Mouse (Mus musculus) heart, embryonic 16.5 days (tissue): ENCODE data around the gene Tmem91. TPM values are rescaled to one million over a fixed set of nuclear protein-coding genes. Genes with fewer than 3 reads are reported as not detected.

Source experiments
- ATAC-seq: fragments of 200-750 bp; cut with Nextera tagmentation; replicated peaks from 2 replicates; pipeline ENCODE4 v1.8.0; 2017; ENCODE audit warnings: moderate number of reproducible peaks; ENCODE audit not compliant: insufficient read depth, low FRiP score; ENCODE audit errors: extremely low read depth
- H3K27ac ChIP-seq: fragments of 300-500 bp; sonication (generic); 2 replicates; pipeline ENCODE4 v1.5.1; 2014; ENCODE audit warnings: mild to moderate bottlenecking, low read length, control low read depth, moderate library complexity
- H3K27me3 ChIP-seq: fragments of 300-500 bp; sonication (generic); 2 replicates; pipeline ENCODE4 v1.6.1; 2014; ENCODE audit warnings: low read length, mixed read lengths; ENCODE audit not compliant: control insufficient read depth, insufficient read depth
- H3K36me3 ChIP-seq: fragments of 300-500 bp; sonication (generic); 2 replicates; pipeline ENCODE4 v1.6.1; 2014; ENCODE audit not compliant: control insufficient read depth, insufficient read depth
- H3K4me1 ChIP-seq: fragments of 300-500 bp; sonication (generic); 2 replicates; pipeline ENCODE4 v1.6.1; 2014; ENCODE audit warnings: low read length, mixed read lengths; ENCODE audit not compliant: control insufficient read depth, insufficient read depth
- H3K4me2 ChIP-seq: fragments of 300-500 bp; sonication (generic); 2 replicates; pipeline ENCODE4 v1.6.1; 2014; ENCODE audit warnings: low read depth, mild to moderate bottlenecking, control low read depth, low read length
- H3K4me3 ChIP-seq: fragments of 300-500 bp; sonication (generic); 2 replicates; pipeline ENCODE4 v1.5.1; 2014; ENCODE audit warnings: mild to moderate bottlenecking, control low read depth, low read length
- H3K9ac ChIP-seq: fragments of 300-500 bp; sonication (generic); 2 replicates; pipeline ENCODE4 v1.6.1; 2014; ENCODE audit warnings: low read length, control low read depth
- H3K9me3 ChIP-seq: fragments of 300-500 bp; sonication (generic); replicated peaks from 2 replicates; pipeline ENCODE4 v1.6.1; 2016; ENCODE audit warnings: low read length; ENCODE audit not compliant: control insufficient read depth
- WGBS: fragments of 180-500 bp; shearing (Covaris S2); extraction: QIAGEN DNeasy Blood & Tissue Kit; methylation state at CpG from one replicate; pipeline ENCODE4 v1.1.7; 2014; 5-methylcytosine and 5-hydroxymethylcytosine counted together
- polyA plus RNA-seq: library from polyadenylated mRNA; unstranded; fragments of >200 nt; fragmentation: Nextera tagmentation; extraction: Ambion mirVana; gene quantifications from 2 replicates; pipeline ENCODE4 v1.2.1, GENCODE M21; 2015

Gene Tmem91
- polyA plus RNA-seq, 1 experiment from 2014 or later = 2.2 TPM

DNA sequence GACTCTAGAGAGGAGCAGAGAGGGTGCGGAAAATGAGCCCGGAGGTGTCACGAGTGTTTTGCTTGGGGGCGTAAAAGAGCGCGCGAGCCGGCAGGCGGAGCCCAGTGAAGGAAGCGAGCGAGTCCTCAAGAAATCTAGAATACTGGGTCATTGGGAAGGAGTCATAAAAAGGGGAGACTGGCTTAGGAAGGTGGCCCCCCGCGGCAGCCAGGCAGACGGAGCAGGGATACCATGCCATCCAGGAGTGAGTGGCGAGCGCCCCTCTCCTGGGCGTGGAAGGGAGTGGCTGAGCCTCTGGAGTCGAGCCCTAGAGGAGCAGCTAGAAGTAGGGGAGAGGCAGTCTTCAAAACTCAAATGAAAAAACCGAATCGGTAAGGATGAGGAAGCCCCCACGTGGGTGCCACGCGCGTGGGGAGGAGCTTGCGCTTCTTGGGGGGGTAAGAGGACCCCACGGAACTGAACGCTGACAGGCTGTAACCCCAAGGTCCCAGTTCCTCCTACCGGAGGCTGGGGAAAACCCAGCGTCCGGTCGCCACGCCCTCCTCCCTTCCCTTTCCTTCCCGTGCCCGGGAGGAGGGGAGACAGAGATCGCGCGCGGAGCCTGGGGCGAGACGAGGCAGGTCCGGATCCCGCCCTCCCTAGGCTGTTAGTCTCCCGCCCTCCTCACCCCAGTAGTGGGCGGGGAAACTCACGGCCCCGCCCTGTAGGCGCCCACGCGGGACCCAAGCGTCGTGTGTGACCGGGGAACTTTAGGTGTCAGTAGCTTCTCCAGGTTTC lies 14.0 kb upstream of the Tmem91 start:
- H3K4me2 ChIP-seq = peak overlapping the region; percentile 97
- ATAC-seq = peak; percentile 68

DNA sequence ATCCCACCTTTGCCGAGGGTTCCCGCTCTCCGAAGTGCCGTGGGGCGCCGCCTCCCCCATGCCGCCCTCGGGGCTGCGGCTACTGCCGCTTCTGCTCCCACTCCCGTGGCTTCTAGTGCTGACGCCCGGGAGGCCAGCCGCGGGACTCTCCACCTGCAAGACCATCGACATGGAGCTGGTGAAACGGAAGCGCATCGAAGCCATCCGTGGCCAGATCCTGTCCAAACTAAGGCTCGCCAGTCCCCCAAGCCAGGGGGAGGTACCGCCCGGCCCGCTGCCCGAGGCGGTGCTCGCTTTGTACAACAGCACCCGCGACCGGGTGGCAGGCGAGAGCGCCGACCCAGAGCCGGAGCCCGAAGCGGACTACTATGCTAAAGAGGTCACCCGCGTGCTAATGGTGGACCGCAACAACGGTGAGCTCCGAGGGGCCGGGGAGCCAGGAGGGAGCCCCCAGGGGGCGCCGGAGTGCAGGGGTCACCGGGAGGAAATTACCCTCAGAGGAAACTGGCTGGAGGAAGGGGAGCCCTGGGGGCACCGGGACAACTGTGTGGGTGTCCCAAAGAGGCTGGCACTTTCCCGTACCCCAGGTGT lies 12.9 kb upstream of the Tmem91 start:
- peaks cover 2% of the 10 kb centered on the region; the same call in 1 of the 2 replicates for H3K36me3 ChIP-seq
- no peaks in the 10 kb centered on the region for H3K9me3 ChIP-seq
- 0 out of 2 replicates have a peak, but pooled peaks cover 2% of the 10 kb centered on the region for H3K27me3 ChIP-seq
- no peak for ATAC-seq
- peak overlapping the region; percentile 75 for H3K27ac ChIP-seq
- peak overlapping the region; percentile 97 for H3K4me2 ChIP-seq
- H3K4me3 ChIP-seq = peak overlapping the region; percentile 64
- WGBS = 0% methylated on average over 47 of the region's 47 CpGs
- peak overlapping the region; percentile 80 for H3K9ac ChIP-seq
- H3K4me1 ChIP-seq = peaks cover 16% of the 10 kb centered on the region

More for the DNA sequence above, 14.0 kb upstream of the Tmem91 start:
- peaks cover 2% of the 10 kb centered on the region; the same call in 1 of the 2 replicates for H3K36me3 ChIP-seq
- peaks cover 13% of the 10 kb centered on the region for H3K4me1 ChIP-seq
- H3K27ac ChIP-seq = peak overlapping the region; percentile 75
- H3K27me3 ChIP-seq = 0 out of 2 replicates have a peak, but pooled peaks cover 2% of the 10 kb centered on the region
- under 1% methylated on average over 50 of the region's 52 CpGs for WGBS
- H3K9me3 ChIP-seq = no peaks in the 10 kb centered on the region
- H3K9ac ChIP-seq = peak overlapping the region; percentile 80
- H3K4me3 ChIP-seq = peak overlapping the region; percentile 64

DNA sequence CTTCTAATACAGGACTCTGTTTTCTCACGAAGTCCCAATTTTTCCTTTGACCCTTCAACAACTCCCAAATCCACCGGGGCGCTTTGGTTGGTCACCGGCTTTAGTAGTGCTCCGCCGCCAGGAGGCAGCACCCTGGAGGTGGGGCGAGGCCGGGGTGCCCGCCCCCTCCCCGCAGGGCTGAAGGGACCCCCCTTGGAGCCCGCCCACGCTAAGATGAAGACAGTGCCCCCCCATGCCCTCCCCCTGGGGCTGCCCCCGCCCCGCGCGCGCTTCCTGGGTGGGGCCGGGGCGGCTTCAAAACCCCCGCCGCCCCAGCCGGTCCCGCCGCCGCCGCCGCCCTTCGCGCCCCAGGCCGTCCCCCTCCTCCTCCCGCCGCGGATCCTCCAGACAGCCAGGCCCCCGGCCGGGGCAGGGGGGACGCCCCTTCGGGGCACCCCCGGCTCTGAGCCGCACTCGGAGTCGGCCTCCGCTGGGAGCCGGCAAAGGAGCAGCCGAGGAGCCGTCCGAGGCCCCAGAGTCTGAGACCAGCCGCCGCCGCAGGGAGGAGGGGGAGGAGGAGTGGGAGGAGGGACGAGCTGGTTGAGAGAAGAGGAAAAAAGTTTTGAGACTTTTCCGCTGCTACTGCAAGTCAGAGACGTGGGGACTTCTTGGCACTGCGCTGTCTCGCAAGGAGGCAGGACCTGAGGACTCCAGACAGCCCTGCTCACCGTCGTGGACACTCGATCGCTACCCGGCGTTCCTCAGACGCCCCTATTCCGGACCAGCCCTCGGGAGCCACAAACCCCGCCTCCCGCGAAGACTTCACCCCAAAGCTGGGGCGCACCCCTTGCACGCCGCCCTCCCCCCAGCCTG lies 11.9 kb upstream of the Tmem91 start, which contains the start of gene Tgfb1:
Tgfb1 (plus strand) TSS at position 323 of the 852 bp plus-strand sequence.
- Histone ChIP-seq H3K9ac (peak within 1 kb of the TSS; percentile 80), H3K27ac (peak within 1 kb of the TSS; percentile 75), H3K4me2 (peak within 1 kb of the TSS; percentile 97), H3K36me3 (no peaks in the 10 kb centered on the region), H3K9me3 (no peaks in the 10 kb centered on the region), H3K4me1 (peaks cover 16% of the 10 kb centered on the region), H3K4me3 (peak within 1 kb of the TSS; percentile 64), H3K27me3 (0 out of 2 replicates have a peak, but pooled peaks cover 2% of the 10 kb centered on the region)
- WGBS = under 1% methylated on average over 63 of the region's 69 CpGs
- peak; percentile 23 for ATAC-seq

DNA sequence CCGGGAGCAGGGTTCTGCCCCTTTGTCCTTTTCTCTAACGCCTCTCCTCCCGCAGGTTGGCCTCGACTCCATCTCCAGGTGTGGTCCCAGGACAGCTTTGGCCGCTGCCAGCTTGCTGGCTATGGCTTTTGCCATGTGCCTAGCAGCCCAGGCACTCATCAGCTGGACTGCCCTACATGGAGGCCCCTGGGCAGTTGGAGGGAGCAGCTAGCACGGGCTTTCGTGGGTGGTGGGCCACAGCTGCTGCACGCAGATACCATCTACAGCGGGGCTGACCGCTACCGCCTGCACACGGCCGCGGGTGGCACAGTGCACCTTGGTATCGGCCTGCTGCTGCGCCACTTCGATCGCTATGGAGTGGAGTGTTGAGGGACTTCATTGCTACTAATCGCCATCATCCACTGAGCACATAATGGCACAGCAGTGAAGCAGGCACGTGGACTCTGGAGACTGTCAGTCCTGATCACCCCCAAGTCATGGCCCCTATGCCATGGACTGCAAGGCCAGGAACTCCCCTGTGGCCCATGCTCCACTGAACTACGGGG lies 11.0 kb upstream of the Tmem91 start:
- H3K4me1 ChIP-seq = peaks cover 23% of the 10 kb centered on the region
- H3K9me3 ChIP-seq = no peaks in the 10 kb centered on the region
- WGBS = 70% methylated on average over 21 of the region's 21 CpGs
- H3K36me3 ChIP-seq = no peaks in the 10 kb centered on the region
- peak overlapping the region; percentile 75; the same call in 1 of the 2 replicates for H3K27ac ChIP-seq
- ATAC-seq = no peak
- H3K27me3 ChIP-seq = 0 out of 2 replicates have a peak, but pooled peaks cover 2% of the 10 kb centered on the region
- peak overlapping the region; percentile 97 for H3K4me2 ChIP-seq
- H3K9ac ChIP-seq = no peak overlapping the region
- peak overlapping the region; percentile 64 for H3K4me3 ChIP-seq

DNA sequence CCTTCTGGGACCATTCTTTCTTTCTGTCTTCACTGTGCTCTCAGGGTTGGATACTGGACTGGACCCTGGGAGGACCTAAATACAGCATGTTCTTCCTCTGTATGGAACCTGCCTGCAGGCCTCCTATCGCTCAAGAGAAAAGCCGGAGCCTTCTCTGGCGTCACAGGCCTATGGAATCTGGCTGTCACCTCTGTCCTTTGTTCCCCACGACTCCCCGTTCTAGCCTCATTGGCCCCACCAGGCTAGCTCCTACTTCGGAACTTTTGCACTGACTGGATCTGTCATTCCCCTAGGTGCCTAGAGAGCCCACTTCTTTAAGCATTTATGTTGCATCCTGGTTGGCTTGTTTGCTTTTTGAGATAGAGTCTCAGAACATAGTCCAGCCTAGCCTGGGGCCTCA lies 9.7 kb upstream of the Tmem91 start:
- no peak overlapping the region for H3K9ac ChIP-seq
- no peak overlapping the region for H3K27ac ChIP-seq
- no peak for ATAC-seq
- no peaks in the 10 kb centered on the region for H3K36me3 ChIP-seq
- no peak overlapping the region for H3K4me3 ChIP-seq
- H3K4me1 ChIP-seq = peaks cover 24% of the 10 kb centered on the region
- H3K27me3 ChIP-seq = no peaks in the 10 kb centered on the region
- 92% methylated on average over 6 of the region's 6 CpGs for WGBS
- H3K4me2 ChIP-seq = no peak overlapping the region
- H3K9me3 ChIP-seq = no peaks in the 10 kb centered on the region

DNA sequence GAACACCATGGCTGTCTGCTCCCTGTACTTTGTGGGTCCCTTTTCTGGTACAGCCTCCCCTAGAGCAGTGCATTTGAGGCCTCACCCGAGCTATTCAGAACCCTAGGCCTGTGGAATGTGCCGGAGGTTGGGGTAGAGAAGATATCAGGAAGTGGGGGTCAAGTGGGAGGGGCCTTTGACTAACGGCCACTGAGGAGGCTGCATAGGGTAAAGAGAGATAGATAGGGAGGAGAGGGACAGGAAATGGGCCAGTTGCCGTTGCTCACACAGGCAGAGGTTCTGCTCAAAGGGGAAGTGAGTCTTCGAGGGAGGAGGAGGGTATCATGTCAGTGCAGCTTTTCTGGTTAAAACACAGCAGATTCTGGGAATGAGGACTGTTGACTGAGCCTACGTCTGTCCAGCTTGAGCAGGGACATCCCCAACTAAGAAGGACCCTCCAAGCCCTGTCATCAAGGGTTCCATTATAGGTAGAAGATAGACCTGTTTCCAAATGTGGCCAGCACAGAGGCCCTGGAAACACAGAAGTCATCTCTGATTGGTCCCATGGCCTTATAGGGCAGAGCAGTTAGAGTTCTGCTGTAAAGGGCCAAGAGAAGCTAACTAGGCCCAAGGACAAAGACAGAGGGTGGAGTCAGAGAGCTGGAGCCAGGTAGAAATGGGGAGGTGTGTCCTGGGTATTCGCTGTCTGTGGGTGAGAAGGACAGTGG lies 8.7 kb upstream of the Tmem91 start:
- 33% methylated on average over 7 of the region's 7 CpGs for WGBS
- H3K4me1 ChIP-seq = peaks cover 22% of the 10 kb centered on the region

DNA sequence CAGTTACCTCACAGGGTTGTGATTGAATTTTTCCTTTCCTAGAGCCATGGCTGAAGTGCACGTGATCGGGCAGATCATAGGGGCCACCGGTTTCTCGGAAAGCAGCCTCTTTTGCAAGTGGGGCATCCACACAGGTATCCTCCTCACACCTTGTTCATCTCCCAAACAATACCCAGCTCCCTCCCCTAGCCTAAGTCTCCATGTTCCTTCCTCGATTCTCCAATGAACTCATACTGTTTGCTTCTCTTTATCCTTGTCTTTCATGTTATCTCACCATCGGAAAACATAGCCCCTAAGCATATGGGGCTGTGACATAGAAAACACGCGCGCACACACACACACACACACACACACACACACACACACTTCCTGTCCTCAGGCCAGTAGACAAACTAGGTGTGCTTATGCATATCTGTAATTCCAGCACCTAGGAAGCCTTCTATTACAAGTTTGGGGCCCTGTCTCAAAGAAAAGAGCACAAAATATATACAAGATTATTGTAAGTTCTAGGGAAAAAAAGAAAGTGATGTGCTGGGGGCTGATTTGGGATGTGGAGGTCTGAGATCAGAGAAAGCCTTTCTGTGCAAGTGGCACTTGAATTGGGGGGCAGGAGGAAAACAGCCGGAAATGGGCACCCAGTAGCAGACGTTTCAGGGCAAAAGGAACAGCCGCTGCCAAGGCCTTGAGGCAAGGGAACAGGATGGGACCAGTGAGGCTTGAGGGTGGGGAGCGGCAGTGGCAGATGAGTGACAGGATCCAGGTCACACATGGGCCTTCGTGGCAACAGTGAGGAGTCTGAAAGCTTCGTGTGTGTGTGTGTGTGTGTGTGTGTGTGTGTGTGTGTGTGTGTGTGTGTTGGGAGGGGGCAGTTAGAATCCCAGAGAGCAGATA lies 6.6 kb upstream of the Tmem91 start:
- Histone ChIP-seq H3K9me3 (no peaks in the 10 kb centered on the region), H3K4me1 (peaks cover 22% of the 10 kb centered on the region), H3K27ac (0 out of 2 replicates have a peak overlapping the region, but pooled peaks have one; percentile 39), H3K9ac (0 out of 2 replicates have a peak overlapping the region, but pooled peaks have one; percentile 26), H3K27me3 (no peaks in the 10 kb centered on the region), H3K4me3 (peak overlapping the region; percentile 75), H3K36me3 (no peaks in the 10 kb centered on the region), H3K4me2 (peak overlapping the region; percentile 84)
- ATAC-seq = no peak
- WGBS = 48% methylated on average over 15 of the region's 15 CpGs

More for the DNA sequence above, 8.7 kb upstream of the Tmem91 start:
- H3K27me3 ChIP-seq = no peaks in the 10 kb centered on the region
- ATAC-seq = no peak
- no peaks in the 10 kb centered on the region for H3K36me3 ChIP-seq
- H3K4me3 ChIP-seq = no peak overlapping the region
- peak overlapping the region; percentile 56; the same call in 1 of the 2 replicates for H3K27ac ChIP-seq
- no peak overlapping the region for H3K9ac ChIP-seq
- no peaks in the 10 kb centered on the region for H3K9me3 ChIP-seq
- no peak overlapping the region for H3K4me2 ChIP-seq
